Mouse (Mus musculus) CH12F3 (cell line): Measurements from ENCODE around the gene Sema3d.

Experiments used
- in situ Hi-C: fragments of 300-500 bp; cut with MboI; formaldehyde crosslinking; loops from 2 replicates; pipeline ENCODE4 v1.14.3; 2020; ENCODE audit warnings: low sequenced_read_pairs

Gene Sema3d

DNA sequence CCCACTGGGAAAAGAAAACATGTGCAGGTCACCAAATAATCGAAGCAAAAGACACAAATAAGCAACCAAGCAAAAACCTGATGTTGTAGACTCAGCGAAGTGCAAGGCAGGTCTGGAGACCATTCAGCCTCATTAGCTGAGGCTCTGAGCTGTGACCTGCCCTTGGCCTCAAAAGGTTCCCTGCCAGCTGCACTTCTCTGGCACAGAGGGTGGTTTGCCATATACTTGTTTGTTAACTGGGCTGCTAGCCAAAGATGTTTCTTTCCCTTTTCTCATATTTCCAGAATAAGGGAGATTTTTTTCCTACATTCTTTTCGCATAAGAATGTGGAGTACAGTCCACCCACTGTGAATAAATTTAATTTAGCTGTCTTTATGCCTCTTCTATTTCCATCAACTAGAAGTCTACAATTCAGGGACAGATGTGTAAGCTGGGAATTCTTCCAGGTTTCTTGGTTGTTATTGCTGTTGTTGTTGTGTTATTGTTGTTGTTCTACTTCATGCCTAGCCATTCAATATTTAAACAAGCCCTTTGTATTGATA lies 200.2 kb downstream of the Sema3d start:
- in situ Hi-C loops: no loop called here

DNA sequence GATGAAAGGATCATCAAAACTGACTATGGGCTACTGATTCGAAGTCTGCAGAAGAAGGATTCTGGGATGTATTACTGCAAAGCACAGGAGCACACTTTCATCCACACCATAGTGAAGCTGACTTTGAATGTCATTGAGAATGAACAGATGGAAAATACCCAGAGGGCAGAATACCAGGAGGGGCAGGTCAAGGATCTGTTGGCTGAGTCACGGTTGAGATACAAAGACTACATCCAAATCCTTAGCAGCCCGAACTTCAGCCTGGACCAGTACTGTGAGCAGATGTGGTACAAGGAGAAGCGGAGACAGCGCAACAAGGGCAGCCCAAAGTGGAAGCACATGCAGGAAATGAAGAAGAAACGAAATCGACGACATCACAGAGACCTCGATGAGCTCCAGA lies 201.7 kb downstream of the Sema3d start:
- in situ Hi-C loops: no loop called here

DNA sequence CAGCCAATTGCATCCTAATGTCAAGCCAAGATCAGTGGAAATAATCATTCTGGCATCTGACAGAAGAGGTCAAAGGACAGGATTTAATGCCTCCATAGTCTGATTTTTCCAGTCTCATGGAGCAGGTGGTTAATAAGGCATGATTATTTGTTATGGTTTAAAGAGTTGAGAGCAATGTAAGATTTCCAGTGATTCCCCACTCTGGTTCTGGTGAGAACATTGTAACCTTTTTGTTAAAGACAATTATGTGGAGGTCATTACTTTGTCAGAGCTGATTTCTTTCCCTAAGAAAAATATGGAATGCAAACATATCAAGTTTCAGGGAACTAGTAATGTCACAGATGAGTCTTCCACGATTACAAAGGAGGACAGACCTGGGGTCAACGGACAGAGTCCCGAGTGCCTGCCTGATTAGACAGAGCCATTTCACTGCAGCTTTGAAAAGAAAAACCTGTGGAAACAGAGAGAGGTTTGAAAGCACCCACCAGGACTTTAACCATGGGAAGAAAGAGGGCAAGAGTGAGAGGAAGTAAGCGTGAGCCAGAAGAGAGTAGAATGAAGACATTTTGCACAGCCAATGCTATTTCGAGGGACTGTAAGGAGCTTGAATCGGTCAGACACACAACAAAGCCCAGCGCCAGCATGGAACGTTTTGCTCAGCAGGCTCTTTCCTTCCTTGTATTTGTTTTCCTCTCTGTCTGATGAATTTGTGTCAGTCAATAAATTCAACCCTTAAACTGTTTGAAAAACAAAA lies 251.2 kb downstream of the Sema3d start:
- in situ Hi-C loops: no loop called here

DNA sequence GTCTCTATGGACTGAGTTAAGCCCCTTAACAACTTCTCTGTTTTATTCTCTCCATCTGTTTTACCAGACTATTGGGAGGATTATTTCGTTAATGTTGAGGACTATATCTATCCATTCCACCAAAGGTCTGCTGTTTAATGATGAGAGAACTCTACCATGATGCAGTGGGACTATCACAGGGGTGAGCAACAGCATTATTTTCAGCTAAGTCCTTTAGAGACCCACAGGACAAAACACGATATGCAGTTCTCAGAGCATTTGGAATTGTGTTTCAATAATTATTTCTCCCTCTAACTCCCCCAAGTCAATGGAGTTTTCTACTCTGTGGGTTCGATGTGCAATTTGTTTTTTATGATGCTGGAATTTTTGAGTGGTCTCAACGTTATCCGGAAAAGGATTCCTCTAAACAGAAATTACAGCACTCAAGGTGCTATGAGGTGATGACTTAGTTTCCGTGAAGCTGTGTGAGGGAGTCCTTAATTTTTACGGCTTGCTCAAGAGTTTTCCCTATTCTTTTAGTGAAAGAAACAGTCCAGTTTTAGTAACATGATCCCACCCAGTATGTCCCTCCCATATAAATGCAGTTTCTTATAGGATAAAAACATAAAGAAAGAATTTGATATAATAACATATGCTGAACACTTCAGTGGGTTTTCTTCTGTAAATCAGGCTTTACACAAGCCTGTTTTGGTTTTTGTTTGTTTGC lies 254.7 kb downstream of the Sema3d start:
- in situ Hi-C loops: no loop called here
